Mouse (Mus musculus) ES-CJ7 (cell line): Measurements from ENCODE around the gene Ghrh.

Experiments
- DNase-seq: peaks from one replicate; pipeline ENCODE4 v3.0.0; 2011; ENCODE audit warnings: low read depth, low spot score

Ghrh gene

DNA sequence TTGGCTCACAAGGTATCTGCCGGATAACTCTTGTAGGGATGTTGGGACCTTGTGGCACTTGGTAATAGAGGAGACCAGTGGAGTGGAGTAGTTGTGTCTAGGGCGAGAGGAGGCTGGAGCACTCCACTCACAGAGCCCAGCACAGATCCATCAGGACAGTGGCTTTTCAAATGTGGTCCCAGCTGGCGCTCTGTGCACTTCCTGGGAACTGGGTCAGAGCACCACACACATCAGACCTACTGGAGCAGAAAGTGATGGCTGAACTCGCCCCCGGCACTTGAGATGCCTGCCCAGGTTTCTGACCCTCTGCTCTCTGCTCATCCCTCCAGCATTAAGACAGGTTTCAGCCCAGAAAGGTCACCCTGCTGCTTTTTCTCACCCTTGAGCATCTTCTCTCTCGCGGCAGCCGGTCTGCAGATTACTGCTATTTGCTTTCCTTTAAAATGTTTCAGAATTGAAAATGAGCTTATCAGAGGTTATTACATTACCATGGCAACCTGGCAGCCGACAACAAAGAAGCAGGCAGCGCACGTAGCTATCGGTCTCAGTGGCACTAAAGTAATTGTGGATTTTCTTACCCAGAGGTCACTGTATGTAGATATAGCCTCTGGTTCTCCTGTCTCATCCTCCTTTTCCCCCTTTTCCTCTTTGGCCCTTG is 1.9 kb upstream of the Ghrh start:
- DNase-seq: no peak

DNA sequence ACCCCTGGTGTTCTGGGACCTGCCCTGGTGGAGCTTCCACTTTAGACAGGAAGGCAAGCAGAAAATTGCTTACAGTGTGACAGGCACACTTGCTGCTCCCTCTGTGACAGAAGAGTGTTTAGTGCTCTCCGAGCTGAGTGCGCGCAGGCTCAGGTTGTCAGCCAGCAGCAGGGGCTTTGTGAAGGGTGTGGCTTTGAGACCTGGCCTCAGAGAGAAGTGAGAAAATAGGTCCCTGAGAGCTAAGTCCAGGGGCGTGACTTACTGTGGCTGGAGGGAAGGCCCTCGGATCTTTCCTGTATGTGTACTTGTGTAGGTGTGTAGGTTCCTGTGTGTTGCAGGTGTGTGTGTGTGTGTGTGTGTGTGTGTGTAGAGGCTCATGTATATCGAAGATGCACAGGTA is 4.0 kb downstream of the Ghrh start:
- peak; percentile 62 for DNase-seq

DNA sequence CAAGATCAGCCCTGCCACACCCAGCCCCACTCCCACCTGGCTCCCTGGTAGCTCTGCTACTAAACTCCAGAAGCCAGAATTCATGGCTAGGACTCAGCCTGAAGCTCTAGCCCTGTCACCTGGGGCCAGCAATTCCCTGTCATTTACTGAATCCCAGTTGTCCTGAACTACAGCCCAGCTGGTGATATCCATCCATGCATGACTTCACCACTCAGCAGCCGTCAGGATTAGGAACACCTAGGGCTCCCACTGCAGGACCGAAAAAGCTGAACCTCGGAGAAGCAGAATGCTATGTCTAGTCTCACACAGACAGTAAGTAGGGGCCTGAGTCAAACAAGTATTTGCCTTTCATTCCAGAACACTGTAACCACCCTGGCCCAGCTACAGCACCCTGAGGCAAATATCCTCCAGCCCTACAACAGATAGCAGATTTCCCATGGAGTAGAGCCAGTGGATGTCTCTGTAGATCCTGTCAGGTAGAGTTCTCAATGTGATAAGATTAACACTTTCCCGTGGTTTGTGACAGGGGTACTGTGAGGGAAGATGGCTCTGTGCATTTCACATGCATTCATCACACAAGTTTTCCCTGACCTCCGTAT is 4.9 kb downstream of the Ghrh start:
- no peak for DNase-seq

DNA sequence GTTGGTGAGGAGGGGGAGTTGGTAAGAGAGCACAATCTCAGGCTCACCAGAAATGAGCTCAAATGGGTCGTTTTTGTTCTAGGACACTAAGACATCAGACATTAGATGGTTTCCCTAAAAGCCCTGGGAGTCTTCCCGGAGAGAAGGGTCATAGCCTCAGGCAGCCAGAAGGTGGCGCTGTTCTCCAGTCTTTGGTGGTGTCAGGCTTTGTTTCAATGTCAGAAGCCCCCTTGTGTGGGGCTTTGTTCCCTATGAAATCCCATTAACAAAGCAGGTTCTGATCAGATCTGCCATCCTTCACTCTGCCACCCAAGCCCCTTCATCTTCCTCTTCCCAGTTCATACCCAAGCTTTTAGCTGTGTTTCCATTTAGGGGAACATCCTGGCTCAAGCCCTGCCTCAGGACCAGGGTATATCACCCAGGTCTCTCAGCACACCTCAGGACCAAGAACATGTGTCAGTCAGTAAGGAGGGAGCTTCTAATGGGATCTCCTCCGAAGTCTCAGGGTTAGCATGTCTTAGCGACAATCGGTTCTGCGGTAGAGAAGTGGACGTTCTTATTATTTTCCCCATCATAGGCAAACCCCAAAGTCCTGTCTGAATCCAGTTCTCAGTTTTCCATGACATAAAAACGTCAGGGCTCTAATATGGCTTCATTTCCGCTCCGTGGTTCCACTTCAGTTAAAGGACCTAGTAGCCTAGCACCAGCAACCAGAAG is 5.6 kb downstream of the Ghrh start:
- peak; percentile 76 for DNase-seq

DNA sequence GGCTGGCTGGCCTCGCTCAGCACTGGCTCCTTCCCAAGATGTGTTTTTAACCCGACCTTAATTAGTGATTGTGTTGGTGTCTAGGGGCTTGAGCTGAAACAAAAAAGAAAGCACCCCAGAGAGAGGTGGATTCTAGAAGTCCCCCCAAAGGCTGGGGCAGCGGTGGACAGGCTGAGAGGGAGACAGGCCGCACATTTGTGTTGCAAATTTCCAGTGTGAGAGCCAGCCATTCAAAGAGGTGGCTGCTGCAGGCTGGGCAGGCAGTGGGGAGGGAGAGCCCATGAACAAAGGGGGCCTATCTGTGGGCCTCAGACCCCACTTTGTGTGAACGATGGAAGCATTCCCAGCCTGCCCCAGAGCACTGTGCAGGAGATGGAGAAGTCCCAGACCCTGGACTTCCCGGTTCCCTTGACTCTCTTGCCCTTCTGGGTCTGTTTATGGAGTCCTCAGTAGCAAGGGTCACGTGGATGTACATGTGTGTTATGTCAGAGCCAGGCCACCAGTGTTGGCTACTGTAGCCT is 7.0 kb downstream of the Ghrh start:
- DNase-seq: no peak

DNA sequence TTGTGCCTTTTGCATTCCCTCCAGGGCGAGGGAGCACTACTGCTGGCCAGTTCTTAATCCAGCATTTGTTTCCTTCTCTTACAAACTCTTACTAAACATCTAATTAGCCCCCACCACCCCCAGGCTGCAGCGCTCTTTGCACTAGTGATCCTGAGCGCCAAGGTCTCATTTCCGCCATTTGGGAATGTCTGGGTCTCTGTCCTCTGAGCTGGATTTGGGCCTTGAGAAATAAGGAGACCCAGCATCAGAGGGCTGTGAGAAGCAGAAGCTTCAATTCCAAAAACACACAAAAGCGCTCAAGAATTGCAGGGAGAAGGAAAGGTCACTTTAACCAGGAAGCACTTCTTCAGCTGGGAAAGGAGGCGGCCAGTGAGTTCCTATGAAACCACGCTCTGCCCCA is 7.8 kb downstream of the Ghrh start:
- DNase-seq: no peak

DNA sequence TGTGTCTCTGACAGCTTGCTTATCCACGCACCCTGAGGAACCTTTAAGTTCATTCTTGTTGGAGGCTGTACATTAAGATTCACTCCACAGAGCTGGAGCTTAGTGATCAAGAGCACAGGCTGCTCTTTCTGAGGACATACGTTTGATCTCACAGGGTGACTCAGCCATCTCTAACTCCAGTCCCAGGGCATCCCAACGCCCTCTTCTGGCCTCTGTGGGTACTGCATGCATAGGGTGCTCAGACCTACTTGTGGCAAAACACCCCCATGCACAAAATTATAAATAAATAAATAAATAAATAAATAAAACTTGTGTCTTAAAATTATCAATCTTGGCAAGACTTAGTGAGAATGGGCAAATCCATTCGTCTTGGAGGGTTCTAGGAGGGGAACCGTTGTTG is 8.6 kb downstream of the Ghrh start:
- peak; percentile 90 for DNase-seq

DNA sequence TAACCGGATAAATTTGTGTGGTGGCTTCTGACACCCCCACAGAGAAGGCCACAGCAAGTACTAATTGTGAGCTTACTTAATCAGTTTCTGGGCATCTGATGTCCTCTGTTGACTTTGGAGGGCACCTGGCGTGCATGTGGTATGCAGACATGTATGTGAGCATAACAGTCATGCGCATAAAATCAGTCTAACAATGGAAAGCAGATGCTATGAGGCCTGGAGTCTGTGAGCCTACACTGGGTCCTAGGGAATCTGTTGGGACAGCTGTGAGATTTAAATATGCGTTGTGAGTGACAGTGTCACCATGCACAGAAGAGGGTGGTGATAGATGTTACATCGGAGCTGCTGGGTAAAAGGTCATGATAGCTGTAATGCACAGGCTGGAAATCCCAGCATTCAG is 15.2 kb downstream of the Ghrh start:
- no peak for DNase-seq

DNA sequence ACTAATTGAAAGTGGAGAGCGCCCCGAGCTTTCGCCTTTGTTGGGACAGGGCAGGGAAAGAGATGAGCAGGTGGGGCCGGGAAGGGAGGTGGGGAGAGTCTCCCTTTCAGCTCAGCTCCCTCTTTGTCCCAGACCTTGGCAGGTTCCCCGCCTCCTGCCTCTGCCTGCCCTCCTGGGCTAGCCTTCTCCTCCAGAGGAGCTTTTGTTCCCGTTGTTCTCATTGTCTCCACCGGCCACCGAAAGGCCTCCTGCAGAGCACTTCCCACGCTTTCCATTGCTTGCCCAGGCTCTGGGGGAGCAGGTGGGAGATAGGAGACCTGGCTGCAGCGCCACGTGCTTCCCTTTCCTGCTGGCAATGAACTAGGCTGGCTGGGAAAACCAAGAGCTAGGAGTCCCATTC is 18.7 kb downstream of the Ghrh start:
- DNase-seq: peak; percentile 82

DNA sequence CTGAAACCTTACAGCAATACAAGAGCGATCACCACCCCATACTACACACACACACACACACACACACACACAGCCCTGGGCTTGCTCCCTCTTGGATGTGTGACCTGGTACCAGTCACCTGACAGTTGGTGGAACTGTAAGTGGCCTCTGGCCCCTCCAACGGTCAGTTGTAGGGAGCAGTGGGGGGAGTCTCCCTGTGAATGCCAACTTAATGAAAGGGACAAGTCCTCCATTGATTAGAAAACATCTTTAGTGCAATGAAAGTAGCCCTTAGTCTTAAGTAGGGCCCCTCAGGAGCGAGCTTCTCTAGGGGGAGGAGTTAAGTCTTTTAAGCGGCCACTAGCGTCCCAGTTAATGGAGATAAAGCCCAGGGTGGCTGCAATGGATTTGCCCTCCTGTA is 19.2 kb downstream of the Ghrh start:
- DNase-seq: no peak

DNA sequence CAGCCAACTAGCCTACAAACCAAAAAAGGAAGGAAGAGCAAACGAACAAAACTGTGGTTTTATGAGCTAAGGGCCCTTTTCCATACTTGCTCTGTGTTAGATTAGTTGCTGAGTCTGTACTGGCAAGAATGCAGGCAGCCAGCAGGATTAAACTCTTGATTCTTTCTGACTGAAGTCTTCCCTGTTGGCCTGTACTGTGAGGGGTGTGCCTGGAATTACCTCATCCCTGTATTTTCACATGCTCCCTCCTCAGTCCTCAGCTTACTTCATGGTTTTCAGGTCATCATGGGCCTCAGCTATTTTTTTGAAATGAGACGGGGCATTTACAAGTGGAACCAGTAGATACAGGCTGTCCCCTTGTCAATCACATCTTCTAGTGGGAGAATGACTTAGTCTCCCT is 22.1 kb downstream of the Ghrh start:
- no peak for DNase-seq

DNA sequence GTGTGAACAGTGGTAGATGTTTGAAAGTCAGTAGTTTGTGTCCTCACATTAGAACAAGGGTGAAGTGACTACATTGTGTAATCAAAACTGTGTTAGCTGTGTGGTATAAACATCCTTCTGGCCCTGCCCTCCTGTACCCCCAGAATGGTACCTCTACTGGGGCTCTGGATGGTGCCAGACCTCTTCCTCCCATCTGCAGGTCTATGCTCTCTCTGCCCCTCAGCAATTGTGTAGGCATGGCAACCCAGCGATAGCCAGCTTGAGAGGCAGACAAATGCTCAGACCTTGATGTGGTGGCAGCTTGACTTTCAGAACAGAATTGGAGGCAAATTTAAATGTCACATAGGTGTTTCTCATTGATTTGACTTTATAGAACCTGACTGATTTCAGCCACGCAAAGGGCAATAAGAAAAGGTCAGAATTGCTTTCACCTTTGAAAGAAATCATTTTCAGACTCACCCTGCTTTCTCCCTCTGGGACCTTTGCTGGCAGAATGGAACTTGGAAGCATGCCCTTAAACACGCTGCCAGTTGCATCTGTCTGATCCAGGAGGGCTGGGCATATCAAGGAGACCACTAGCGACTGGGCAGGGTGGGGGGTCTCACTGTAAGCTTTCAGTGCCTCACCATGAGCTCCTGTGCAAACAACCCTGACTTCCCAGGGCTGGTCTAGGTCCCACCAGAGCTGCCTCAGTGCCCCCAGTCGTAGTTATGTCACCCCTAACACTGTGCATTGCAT is 25.1 kb downstream of the Ghrh start:
- no peak for DNase-seq

DNA sequence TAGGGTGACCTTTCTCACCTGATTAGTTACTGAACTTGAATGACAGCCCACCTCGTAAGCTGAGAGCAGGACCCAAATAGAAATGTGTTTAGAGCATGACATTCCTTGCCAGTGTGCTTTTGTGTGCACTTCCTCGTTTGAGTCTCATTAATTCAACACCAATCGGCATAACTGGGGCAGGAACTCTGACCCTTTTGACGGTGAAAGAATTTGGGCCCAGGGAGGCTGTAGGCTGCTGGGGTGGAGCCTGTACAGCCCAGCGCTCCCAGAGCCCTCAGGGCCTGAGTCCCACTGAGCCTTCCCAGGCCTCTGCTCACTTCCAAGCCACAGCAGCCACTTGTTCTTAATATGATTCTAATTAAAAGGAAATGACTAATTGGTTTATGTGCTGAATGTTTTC is 26.4 kb downstream of the Ghrh start:
- DNase-seq: no peak

DNA sequence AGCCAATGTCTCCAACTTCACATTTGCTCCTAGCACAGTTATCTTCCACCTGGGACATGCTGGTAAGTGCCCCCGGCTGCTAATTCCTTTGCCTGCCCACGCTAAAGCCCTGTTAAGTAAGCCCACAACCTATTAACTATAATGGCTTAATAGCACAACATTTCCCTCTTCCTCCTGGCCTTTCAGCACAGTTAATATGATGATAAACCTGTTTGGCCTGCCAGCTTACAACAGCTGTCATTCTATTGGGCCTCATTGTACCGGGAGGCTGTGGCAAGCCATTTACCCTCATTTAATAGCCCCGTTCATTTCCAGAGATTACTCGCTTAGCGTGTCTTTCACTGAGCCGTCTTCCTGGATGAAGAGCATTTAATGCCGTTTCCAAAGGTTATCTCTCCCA is 27.2 kb downstream of the Ghrh start:
- no peak for DNase-seq

DNA sequence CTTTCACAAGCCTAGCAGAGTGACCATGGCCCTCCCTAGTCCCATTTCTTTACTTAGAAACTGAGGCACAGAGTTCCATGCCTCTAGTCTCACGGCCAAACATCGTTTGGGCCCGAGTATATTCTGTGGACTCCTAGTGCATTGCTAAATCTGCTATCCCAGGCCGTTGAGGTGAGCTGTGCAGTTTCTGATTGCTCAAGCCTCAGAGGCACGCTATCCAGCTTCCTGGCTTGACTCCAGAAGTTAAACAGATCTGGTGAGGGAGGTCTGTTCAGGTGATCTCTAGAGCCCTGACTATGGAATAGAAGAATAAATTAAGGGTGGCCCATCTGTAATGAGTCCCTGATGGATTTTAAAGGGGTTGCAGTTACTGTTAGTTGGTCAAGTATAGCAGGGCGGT is 30.1 kb downstream of the Ghrh start:
- no peak for DNase-seq

DNA sequence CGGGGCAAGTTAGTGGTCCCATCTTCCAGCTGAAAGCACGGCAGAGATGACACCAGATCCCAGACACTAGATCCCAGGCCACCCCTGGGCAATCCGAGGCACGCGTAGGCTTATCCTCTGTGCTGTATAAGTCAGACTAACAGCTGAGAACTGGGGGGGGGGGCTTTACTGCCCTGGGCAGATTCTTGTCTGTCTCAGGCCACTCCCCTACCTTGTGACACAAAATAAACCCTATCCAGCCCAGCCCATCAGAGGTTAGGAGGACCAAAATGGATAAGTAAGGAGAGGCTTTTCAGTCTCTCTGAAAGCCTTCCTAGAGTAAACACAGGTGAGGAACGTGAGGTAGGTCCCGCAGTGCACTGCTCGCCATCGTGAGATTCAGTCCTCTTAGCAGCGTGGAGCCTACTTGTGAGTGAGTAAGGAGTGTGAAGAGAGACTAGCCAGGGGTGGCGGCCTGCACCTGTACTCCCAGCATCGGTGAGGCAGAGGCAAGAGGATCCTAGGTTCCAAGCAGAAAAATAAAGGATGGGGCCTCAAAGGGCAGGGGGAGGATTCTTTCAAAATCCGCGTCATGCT is 30.9 kb downstream of the Ghrh start:
- no peak for DNase-seq

DNA sequence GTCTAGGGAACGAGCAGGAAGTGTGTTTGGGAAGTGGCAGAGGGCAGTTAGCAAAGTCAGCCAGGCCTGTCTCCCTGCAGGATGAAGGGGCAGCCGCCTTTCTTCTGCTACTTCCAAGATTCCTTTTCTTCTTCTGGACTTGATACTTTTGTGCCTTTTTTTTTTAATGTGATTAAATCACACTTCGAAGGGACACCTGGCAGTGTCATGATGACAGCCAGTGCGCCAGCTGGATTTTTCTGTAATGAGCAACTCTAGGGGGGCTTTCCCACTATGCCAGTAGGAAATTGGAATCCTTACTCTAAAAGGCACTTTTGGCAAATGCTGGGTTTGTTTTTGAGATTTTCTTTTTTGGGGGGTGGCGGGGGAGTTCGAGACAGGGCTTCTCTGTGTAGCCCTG is 31.8 kb downstream of the Ghrh start:
- DNase-seq: no peak

DNA sequence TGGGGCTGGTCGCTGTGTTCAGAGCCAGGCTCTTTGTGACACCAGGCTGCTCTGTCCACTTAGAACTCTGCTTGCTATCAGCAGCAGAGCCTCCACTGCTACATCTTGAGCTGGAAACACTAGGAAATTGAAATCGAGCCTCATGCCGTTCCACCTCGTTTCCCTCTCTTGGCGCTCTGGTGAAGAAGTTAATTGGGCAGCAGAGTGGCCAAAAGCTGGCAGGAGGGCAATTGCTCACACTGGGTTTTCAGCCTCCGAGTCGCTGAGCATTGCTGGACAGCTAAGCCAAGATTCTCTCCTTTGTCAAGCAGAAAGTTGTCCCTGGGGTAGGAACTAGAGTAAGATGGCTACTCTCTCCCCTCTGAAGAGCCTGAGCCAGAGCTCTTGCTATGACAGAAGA is 33.0 kb downstream of the Ghrh start:
- DNase-seq: no peak

DNA sequence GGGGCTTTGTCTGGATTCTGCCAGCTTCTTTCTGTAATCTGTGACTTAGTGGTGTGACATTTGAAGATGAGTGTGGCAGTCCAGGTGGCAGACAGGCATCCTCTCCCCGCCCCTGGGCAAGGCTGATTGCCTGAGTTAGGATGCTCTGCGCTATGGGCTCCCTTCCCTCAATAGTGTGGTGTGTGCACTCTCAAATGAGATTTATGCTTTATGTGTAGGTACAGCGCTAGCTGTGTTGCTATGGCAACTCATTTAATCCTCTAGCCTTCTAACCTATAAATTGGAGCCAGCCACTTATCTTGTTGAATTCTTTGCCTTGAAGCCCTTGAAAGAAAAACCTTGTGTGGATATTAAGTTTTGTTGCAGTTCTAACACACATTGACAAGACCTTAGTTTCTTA is 33.6 kb downstream of the Ghrh start:
- DNase-seq: no peak

DNA sequence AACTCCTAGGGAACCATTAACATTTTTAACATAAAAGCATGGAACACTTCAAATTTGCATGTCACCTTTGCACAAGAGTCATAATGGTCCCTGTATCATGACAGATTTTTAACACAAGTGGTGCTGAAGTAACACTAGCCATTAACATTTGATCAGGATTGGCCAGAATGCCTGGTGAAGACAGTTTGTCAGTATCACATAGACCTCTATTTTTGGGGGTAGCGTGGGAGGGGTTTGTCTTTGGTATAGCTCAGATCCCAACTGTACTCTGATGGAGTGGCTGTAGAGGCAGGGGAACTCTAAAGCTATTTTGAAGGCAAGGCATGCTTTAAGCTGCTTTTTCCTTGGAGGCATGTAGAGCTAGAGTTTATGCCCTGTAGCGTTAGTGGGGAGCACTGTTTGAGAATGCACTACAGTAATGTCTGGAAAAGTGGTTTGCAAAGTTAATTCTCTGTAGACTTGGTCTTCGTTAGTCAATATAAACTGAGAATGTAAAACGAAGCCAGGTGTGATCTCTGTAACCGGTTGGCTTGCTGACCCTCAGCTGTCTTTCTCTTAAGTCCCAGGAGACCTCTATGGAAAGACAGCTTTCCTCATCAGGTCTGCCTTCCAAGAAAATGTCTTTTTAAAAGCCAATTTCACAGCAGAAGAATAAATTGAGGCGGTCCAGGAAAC is 36.2 kb downstream of the Ghrh start:
- DNase-seq: no peak

DNA sequence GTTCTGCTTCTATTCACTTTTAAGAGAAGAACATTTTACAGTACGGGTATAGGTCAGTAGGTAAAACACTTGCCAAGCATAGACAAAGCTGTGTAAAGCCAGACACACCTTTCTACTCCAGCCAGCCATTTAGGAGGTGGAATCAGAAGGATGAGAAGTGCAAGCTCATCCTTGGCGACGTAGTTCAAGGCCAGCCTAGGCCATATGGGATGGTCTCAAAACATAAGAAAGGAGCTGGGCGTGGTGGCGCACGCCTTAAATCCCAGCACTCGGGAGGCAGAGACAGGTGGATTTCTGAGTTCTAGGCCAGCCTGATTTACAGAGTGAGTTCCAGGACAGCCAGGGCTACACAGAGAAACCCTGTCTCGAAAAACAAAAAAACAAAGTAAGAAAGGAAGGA is 37.7 kb downstream of the Ghrh start:
- DNase-seq: peak; percentile 45
